In genomic region chr12:108918753-108919152, GRCm38 (mm10) we compare ENCODE assay signal across 16 mouse cellular contexts.
"Had no signal": no experiment of that assay in that cellular context is flagged by ENCODE, and none has a peak within 500 bp of the region (broad histone marks: within the 10 kb centered on the region; RNA-seq: fewer than 3 reads in every experiment).

No protein-coding gene starts in this region.

- H3K4me2 ChIP-seq: kidney, embryonic 15.5 days; liver, embryonic 11.5 days; liver, embryonic 15.5 days; midbrain, embryonic 13.5 days; neural tube, embryonic 15.5 days had no signal

- ATAC-seq: lung, postnatal 0 days; midbrain, embryonic 13.5 days had no signal

- H3K27ac ChIP-seq: kidney, embryonic 15.5 days; limb, embryonic 13.5 days; liver, embryonic 15.5 days; stomach, postnatal 0 days had no signal

- H3K27me3 ChIP-seq: kidney, embryonic 15.5 days; liver, embryonic 15.5 days; neural tube, embryonic 15.5 days had no signal

- H3K36me3 ChIP-seq: kidney, embryonic 15.5 days; liver, embryonic 15.5 days; midbrain, embryonic 13.5 days; neural tube, embryonic 15.5 days had no signal

- H3K9me3 ChIP-seq: kidney, embryonic 15.5 days; limb, embryonic 13.5 days; liver, embryonic 15.5 days; midbrain, embryonic 13.5 days; neural tube, embryonic 15.5 days had no signal

- DNase-seq: kidney, postnatal 25 days; layer of hippocampus, postnatal 36 days; lung, adult 2 months; lung, postnatal 4 days; right cerebral cortex, adult 18-20 months; right cerebral cortex, postnatal 25 days; thymus, postnatal 4 days had no signal

- H3K4me3 ChIP-seq: kidney, embryonic 15.5 days; limb, embryonic 13.5 days; liver, embryonic 15.5 days; midbrain, embryonic 13.5 days; myocyte; neural tube, embryonic 15.5 days had no signal

- H3K9ac ChIP-seq: kidney, embryonic 15.5 days; limb, embryonic 13.5 days; liver, embryonic 15.5 days; midbrain, embryonic 13.5 days; neural tube, embryonic 15.5 days had no signal
